Mouse (Mus musculus) retina, postnatal 1 day (tissue): Measurements from ENCODE around the gene Ppp1r9b.
A peak's percentile ranks its signal among the peaks of the same experiment; 100 is the strongest.
"Not testable (repeated sequence)": the region's sequence is repeated elsewhere in the genome, so short reads cannot be mapped to it uniquely, and the experiment has no call there.

ENCODE experiments used
- DNase-seq: peaks from one replicate; pipeline ENCODE4 v3.0.0-alpha.2; 2012

Ppp1r9b gene

DNA sequence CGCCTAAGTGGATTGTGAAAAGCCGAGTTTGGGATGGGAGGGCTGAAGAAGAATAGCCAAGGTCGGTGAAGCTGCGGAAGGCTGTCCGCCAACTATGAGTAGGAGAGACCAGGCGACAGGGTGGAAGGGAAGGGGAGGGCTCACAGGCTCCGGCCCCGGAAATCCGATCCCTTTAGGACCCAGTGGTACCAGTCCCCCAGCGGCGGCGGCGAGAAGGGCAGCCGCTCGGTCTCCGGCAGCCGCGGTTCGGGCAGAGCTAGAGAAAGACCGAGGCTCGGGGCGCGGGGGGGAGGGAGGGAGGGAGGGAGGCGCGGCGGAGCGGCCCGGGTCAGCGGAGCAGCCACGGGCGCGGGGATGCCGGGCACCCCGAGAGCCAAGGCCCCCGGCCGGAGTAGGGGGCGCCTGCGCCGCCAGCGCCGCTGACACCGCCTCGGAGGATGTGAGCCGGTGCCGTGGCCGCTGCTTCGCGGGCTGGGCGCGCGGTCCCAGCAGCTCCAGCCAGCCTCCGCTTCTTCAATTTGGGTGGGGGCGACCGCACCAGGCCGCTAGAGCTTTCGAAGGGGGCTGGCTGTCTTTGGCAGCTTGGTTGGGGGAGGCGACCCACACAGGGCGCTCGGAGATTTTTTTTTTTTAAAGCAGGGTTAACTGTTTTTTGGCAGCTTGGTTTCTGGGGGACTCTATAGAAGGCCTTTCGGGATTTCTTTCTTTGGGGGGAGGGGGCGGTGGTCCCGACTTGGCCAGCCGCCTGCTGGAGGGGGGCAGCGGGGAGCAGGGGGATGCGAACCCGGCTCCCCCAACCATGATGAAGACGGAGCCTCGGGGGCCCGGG lies at the start of gene Ppp1r9b:
Gene Ppp1r9b (plus strand): TSS at position 287 of the 829 bp plus-strand sequence.
- DNase-seq, result peak; percentile 95

DNA sequence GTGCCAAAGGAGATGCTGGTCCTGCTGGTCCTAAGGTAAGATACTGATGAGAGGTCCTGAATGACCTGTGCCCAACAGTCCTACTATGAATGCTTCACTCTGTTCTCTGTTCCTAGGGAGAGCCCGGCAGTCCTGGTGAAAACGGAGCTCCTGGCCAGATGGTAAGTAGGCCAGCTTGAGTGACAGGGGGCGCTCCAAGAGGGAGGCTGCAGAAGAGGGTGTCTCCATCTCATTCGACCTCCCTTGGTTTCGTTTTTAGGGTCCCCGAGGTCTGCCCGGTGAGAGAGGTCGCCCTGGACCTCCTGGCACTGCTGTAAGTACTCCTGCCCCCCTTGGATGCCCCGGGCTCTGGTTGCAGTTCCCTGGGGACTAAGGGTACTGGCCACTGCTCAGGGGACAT lies 49.7 kb upstream of the Ppp1r9b start:
- no peak for DNase-seq

DNA sequence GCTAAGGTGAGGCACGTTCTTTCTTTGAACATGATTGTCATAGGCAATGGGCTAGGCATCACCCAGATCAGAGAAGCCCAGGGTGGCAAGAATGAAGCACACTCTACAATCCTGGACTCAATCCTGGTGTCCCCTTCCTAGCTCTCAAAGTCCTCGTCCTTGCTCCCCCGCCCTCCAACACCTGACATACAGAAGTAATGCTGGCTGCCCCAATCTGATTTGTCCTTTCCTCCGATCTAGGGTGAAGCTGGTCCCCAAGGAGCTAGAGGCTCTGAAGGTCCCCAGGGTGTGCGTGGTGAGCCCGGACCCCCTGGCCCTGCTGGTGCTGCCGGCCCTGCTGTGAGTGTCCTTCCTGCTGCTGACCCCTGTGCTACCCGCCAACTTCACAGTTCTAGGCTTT lies 49.1 kb upstream of the Ppp1r9b start:
- DNase-seq, result no peak

DNA sequence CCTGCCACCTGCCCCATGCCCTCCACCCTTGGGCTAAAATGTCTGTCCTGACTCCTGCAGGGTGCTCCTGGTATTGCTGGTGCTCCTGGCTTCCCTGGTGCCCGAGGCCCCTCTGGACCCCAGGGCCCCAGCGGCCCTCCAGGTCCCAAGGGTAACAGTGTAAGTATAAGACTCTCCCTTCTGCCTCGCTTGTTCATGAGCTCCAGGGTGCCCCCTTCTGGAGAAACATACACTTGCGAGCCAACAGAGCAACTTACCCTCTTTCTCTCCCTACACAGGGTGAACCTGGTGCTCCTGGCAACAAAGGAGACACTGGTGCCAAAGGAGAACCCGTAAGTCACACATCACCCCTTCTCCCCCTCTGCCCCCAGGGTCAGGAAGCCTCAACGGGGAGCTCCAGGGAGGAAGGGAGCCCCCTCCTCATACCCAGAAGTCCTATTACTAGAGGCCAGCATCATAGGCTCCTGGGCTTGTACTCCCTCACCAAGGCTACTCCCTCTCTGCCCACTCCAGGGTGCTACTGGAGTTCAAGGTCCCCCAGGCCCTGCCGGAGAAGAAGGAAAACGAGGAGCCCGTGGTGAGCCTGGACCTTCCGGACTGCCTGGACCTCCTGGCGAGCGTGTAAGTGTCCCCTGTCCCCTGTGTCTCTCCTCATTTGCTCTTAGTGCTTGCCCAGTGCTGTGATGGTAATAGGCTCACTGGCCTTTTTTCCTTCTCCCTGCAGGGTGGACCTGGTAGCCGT lies 48.4 kb upstream of the Ppp1r9b start:
- DNase-seq, result peak; percentile 61

DNA sequence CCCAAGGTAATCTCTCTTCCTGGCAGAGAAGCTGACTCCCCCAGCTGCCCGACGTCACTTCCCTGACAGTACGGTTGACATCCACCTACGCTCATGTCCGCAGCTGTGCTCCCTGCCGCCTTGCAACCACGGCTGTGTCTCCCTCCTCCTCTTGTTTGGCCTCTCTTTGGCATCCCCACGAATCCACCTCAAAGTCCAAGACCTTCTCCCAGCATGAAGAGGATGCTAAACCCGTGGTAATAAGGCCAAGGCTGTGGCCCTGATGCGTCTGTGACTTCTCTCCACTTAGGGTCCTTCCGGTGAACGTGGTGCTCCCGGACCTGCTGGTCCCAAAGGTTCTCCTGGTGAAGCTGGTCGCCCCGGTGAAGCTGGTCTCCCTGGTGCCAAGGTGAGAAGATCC lies 47.8 kb upstream of the Ppp1r9b start:
- DNase-seq, result no peak

DNA sequence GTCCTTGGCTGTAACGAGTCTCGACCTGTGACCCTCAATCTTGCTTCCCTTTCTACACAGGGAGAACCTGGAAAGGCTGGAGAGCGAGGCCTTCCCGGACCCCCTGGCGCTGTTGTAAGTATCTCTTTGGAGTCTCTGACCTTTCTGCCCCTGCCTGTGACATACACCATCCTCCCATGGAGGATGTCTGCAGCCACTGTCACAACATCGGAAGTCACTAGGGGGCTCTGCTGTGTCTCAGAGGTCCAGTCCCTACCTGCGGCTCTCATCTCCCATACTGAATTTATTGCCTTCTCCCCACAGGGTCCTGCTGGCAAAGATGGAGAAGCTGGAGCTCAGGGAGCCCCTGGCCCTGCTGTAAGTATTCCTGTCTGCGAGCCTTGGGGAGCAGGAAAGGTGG lies 46.5 kb upstream of the Ppp1r9b start:
- DNase-seq, result no peak

DNA sequence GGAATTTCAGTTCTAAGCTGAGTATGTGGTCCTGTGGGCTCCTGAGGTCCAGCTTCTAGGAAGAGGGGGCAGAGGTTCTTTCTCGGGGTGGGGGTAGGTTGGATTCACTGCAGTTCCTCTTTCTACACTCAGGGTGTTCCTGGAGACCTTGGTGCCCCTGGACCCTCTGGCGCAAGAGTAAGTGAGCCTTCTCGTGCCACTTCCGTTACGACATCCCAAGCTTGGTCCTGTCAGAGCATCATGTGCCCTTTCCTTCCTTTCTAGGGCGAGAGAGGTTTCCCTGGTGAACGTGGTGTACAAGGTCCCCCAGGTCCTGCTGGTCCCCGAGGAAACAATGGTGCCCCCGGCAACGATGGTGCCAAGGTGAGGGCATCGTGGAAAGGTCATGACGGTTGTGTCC lies 45.6 kb upstream of the Ppp1r9b start:
- no peak for DNase-seq

DNA sequence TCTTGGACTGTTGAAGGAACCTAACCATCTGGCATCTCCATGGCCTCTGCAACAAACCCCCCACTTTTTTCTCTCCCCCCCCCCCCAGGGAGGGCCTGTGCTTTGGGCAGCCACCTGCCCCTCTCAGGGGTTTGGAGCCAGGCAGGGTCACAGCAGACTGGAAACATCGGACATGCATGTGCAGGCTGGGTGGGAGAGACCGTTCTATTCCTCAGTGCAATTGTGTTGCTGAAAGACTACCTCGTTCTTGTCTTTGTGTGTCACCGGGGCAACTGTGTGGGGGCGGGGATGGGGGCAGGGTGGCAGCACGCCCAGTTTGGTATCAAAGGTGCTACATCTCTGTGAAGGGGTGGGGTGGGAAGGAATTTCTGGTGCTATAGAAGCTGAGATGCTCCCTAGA lies 38.7 kb upstream of the Ppp1r9b start:
- DNase-seq, result no peak

DNA sequence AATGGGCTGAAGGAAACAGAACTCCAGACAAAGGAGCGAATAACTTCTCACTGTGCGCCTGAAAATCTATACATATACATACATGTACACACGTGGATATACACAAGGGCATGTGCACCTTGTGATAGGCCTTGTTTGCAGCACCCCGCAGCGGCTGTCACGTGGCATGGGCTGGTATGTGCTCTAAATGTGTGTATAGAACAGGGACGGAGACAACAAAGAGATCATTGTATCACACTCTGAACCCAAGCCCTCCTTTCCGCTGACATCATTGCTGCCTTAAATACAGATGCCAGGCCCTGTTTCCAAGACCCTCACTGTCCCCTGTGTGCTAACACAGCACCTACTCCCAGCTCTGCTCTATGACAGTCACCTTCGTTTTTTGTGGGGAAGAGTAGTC lies 35.7 kb upstream of the Ppp1r9b start:
- peak; percentile 87 for DNase-seq

DNA sequence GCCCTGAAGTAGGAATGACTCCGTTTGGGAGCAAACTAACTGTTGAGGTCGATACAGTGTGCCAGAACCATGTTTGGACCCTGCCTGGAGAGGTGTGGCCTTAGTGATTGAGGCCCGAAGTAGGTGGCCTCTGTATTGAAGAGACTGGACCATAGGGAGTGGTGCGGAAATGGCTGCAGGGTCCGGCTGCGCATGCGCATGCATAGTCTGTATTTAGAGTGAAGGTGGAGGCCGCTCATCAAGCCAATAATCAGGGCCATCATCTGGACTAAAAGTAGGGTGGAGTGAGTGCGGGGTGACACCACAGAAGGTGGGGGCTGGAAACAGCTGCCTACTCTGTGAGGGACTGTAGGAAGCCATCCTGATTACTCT lies 33.2 kb upstream of the Ppp1r9b start:
- DNase-seq, result no peak

DNA sequence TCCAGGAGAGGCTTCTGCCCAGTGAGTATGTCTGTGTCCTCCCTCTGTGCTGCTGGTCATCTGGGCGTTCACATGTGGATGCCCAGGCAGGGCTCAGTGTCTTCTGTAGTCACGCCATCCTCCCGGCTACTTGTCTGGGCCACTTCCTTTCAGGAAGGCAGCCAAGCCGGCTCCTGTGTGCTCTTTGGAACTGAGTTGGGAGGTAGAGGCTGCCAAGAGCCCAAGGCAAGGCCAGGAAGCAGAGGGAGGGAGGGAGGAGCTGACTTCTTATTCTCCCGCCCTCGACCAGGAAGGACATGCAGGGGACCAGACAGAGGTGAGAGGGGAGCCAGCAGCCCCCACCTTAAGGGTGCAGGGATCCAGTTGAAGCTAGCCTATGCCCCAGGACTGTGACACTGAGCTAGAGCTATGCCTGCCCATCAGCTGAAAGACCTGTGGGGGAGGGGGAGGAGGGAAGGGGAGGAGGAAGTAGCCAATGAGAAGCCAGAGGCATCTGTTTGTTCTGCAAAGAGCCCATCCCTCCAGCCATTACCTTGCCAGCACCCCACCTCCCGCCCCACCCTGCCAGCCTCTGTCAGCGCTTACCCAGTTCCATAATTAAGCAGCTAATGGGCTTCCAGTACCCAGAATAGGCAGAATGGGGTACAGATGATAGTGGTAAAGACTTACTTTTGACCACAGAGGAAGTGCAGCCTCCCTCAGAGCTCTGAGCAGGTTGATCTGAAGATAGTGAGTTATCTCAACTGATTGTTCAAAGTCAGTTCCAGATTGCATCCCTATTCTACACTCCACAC lies 32.6 kb upstream of the Ppp1r9b start:
- DNase-seq, result peak; percentile 58

DNA sequence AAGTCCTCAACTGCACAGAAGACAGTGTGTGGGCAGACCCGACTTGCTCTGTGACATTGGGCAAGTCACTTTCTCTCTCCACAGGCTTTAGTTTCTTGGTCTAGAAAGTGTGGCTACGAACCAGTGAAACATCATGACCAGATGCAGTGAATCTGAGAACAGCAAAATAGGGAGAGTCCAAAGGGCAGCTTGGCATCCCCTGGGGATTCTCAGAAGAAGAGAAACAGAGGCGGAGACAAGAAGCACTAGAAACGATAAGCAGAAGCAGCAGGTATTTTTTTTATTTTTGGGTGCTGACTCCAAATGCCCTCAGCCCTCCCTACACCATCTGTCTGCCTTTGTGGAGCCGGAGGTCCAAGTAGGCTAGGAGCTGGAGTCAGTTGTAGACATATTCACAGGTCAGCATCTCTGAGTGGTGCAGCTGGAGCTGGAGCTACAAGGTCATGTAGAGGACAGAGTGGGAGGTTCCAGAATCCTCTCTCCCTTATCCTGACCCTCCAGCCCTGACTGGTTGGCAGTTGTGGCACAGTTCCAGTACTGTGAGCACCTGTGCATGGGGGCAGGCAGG lies 28.2 kb upstream of the Ppp1r9b start:
- no peak for DNase-seq

DNA sequence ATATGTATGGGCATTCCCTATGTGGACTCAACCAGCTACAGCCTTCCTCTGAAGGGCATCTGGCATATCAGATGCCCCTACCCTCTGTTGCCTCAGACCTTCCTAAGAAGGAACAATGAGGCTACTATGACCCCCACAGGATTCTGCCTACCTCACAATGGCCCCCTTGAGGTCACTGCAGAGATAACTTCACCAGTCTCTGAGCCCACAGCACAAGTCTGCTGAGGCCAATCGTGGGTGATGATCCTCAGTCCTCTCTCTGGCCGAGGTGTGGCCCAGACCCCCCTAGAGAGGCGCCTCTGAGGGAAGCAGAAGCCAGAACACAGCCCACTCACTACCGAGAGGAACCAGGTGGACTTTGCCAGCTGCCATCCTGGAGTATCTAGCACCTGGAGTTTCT lies 23.4 kb upstream of the Ppp1r9b start, which contains the start of gene Hils1:
Gene Hils1 (plus strand): TSS at position 175 of the 400 bp plus-strand sequence.
- DNase-seq, result no peak

DNA sequence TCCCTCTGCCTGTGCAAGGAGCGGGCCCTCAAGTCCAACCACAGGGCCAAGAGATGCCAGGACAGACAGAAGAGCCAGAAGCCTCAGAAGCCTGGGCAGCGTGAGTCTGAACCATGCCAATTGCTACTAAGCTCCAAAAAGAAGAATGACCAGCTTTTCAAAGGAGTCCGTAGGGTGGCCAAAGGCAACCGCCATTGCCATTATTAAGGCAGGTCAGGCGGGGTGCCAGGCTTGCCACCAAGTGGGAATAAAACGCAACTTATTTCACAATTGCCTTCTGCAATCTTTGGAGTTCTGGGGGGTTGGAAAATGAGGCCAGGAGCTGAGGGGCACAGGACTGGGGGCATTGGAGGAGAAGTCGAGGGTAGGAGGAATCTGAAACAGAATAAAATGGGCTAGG lies 22.6 kb upstream of the Ppp1r9b start:
- DNase-seq, result no peak

DNA sequence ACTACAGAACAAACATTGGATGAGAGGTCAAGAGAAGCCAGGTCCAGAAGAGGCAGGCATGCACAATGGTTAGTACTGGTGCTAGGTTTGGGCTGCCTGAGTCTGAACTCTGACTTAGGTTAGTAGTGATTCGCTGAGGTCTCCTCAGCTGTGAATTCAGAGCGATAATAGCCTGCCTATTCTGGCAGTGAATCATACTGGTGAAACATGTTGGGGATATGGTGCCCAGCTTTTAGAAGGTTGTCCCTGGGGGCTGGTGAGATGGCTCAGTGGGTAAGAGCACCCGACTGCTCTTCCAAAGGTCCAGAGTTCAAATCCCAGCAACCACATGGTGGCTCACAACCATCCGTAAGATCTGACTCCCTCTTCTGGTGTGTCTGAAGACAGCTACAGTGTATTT lies 21.1 kb upstream of the Ppp1r9b start:
- not testable (repeated sequence) for DNase-seq

DNA sequence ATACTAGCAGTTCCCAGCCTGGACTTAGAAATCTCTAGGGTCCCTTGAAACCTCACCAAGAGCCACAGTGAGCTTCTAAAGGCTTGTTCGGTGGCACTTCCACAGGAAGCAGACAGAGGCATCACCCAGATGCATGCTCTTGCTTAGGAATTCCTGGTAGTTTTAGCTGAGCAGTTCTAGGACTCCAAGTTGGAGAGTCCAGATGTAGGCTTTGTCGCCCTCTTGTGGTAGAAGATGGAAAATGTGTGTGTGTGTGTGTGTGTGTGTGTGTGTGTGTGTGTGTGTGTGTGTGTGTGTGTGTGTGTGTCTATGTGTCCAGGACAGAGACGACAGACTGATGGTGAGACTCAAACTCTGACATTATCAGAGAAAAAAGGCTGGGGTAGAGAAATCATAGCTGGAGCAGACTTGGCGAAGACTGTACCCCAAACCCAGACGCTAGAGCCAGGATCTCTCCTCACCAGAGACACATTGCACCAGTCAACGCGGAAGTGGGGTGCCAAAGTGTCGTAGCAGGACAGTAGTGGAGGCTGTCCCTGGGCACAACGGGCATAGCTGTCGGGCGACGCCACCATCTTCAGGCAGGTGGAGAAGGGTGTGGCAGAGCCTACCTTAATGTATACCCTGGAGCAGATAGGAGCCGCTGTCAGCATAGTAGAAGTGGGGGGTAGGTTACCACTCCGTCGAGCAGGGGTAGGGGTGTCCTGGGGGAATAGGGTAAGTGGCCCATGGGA lies 20.5 kb upstream of the Ppp1r9b start:
- peak; percentile 86 for DNase-seq

DNA sequence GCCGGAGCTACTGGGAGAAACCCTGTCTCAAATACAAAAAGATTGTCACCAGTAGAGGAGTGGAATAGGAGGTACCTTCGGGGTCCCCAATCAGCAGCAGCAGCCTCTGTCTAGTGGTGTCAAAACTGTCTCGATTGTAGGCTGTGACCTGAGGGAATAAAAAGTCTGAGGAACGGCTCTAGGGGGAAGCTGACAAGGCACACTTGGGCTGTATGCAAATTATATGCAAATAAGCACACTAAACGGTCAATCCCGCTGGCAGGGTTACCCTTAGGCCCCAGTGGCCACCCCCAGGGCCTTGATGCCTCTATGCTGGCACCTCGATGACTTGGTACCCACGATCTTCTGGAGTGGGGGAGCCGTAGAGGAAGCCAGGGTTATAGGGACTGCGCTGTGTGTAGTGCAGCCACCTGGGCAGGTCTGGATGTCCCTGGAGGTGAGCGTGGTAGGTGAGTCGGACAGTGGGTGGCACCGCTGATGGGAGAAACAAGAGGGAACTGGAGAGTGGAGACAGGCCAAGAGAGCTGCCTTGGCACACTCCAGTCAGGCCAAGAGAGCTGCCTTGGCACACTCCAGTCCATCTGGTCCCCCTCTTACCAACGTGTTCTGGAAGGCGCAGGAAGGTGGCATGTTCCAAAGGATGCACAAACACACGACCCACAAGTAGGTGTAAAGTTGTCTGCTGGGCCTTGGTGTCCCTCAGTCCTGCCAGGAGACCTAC lies 18.8 kb upstream of the Ppp1r9b start:
- no peak for DNase-seq

DNA sequence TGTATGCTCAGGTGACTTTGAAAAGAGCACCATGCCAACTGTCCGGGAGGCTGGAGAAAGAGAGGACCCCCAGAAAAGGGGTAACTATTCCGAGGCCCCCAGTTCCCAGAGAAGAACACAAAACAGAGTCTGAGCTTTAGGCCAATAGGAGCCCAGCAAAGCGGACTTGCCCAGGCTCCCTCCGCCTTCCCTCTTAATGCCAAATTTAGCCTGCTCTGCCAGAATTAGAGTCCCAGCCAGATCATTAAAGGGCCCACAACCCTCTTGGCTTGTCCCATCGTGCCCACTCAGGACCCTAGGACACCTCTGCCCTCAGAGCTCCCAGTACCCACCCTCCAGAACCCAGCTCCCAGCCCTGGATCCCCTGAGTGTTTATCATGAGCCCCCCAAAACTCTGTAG lies 17.9 kb upstream of the Ppp1r9b start:
- no peak for DNase-seq

DNA sequence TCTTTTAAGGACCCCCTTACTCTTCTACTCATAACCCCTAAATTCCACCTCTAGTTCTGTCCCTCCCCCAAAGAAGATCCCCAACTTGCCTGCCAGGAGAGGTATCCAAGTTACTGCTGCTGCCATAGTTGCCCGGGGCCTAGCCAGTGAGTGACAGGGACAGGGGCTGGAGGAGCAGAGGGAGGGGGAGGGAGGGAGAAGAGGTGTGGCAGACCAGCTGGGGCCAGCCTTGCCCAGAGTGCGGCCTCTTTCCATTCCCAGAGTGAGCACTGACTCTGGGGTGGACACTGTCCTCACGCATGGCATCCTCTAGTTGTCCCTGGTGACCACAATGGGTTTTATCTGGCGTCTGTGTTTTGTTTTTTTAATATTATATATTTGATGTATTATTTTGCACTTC lies 17.5 kb upstream of the Ppp1r9b start:
- peak; percentile 63 for DNase-seq

DNA sequence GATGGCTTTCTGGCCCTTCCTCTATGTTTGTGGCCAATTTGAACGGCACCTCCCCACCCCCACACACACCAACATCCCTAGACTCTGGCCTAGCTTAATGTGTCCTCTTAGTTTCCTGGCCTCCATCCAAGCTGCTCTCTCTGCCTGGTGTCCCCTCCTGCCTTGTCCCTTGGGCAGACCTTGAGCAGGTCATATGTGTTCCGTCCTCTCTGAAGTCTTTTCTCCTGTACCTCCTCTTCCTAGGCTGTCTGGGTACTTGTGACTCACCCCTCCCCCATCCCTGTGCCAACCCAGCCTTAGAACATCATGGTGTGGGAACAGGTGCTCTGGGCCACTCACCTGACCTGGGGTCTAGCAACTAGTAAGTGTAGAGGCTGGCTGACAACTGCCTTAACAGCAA lies 15.9 kb upstream of the Ppp1r9b start:
- DNase-seq, result no peak

DNA sequence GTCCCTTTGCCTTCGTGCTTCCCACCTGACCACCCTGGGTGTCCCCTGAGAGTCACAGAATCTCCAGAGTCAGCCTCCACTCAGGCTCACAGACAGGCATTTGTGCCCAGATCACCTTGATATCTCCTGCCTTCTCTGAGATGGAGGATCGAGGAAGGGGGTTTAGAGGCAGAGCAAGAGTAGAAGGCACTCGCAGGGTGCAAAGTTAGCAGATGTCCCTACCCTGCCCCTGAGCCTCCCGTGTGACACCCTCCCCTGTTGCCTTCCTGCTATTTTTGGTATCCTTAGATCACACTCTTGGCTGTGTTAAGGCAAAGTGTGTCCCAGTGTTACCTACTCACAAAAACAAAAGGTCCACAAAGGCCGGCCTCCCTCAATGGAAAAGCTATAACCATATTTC lies 14.6 kb upstream of the Ppp1r9b start, which contains the start of gene Sgca:
Gene Sgca (minus strand): TSS at position 129 of the 400 bp plus-strand sequence.
- no peak for DNase-seq
